ENCODE assay signal across 18 mouse cellular contexts in the genomic region with DNA sequence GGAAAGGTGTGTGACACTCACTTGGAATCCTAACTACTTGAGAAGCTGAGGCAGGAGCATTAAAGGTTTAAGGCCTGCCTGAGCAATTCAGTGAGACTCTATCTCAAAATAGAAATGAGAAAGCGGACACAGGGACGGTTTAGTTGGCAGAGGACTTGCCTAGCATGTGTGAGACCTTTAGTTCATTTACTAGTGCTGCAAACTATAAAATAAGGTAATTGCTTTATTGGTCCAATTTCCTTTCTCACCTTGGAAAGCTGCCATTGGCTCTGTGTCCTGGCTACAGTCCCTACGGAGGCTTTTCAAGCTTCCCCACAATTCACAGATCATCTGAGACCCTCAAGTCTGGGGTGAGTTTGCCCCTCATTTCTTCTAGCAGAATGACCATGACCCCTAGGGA.
DNase-seq lines count a peak whose midpoint lies in the region; ATAC-seq and TF ChIP-seq lines count a peak whose summit lies in the region.
"Had no signal": no experiment of that assay in that cellular context is flagged by ENCODE, and none has a peak within 500 bp of the region (broad histone marks: within the 10 kb centered on the region; RNA-seq: fewer than 3 reads in every experiment).

No protein-coding gene starts in this region.

- H3K27ac ChIP-seq in layer of hippocampus, adult 2 months, result 0 out of 2 replicates have a peak overlapping the region, but pooled peaks have one; percentile 28
- 0 out of 2 replicates have a peak overlapping the region, but pooled peaks have one; percentile 0 for H3K27ac ChIP-seq in midbrain, postnatal 0 days (ENCODE audit: low read depth, low read length)
- no peak overlapping the region for H3K27ac ChIP-seq in midbrain, embryonic 11.5 days (ENCODE audit: low read depth, low read length)
- H3K27ac ChIP-seq: embryonic facial prominence, embryonic 13.5 days; forebrain, embryonic 12.5 days; hindbrain, embryonic 15.5 days; limb, embryonic 13.5 days; neural tube, embryonic 13.5 days had no signal

- no peak overlapping the region for H3K4me2 ChIP-seq in midbrain, postnatal 0 days (ENCODE audit: low read depth, low read length, poor library complexity, severe bottlenecking)
- no peak overlapping the region for H3K4me2 ChIP-seq in midbrain, embryonic 11.5 days
- H3K4me2 ChIP-seq: embryonic facial prominence, embryonic 13.5 days; forebrain, embryonic 12.5 days; hindbrain, embryonic 15.5 days; limb, embryonic 13.5 days; neural tube, embryonic 13.5 days had no signal

- H3K4me3 ChIP-seq in layer of hippocampus, adult 2 months, result no peak overlapping the region
- H3K4me3 ChIP-seq in midbrain, postnatal 0 days (ENCODE audit: low read depth, low read length), result no peak overlapping the region
- no peak overlapping the region for H3K4me3 ChIP-seq in midbrain, embryonic 11.5 days (ENCODE audit: low read depth, low read length)
- H3K4me3 ChIP-seq: embryonic facial prominence, embryonic 13.5 days; forebrain, embryonic 12.5 days; hindbrain, embryonic 15.5 days; limb, embryonic 13.5 days; neural tube, embryonic 13.5 days had no signal

- no peaks in the 10 kb centered on the region for H3K9me3 ChIP-seq in midbrain, postnatal 0 days (ENCODE audit: low read length)
- H3K9me3 ChIP-seq in midbrain, embryonic 11.5 days (ENCODE audit: control insufficient read depth, low read length), result no peaks in the 10 kb centered on the region
- H3K9me3 ChIP-seq: forebrain, embryonic 12.5 days; hindbrain, embryonic 15.5 days; limb, embryonic 13.5 days had no signal

- TF ChIP-seq CTCF in layer of hippocampus, adult 2 months (conservative IDR thresholded peaks at IDR 0.05), result no peak
- TF ChIP-seq CTCF in midbrain, postnatal 0 days (IDR thresholded peaks at IDR 0.05), result no peak

- no peaks in the 10 kb centered on the region for H3K4me1 ChIP-seq in midbrain, postnatal 0 days (ENCODE audit: insufficient read depth, low read length)
- peaks cover 5% of the 10 kb centered on the region for H3K4me1 ChIP-seq in midbrain, embryonic 11.5 days (ENCODE audit: control insufficient read depth, insufficient read depth, low read length)
- H3K4me1 ChIP-seq: neural tube, embryonic 13.5 days had no signal

- no peaks in the 10 kb centered on the region for H3K36me3 ChIP-seq in midbrain, postnatal 0 days (ENCODE audit: insufficient read depth, low read length)
- no peaks in the 10 kb centered on the region for H3K36me3 ChIP-seq in midbrain, embryonic 11.5 days (ENCODE audit: control insufficient read depth, insufficient read depth, low read length)
- H3K36me3 ChIP-seq: embryonic facial prominence, embryonic 13.5 days; forebrain, embryonic 12.5 days; hindbrain, embryonic 15.5 days; limb, embryonic 13.5 days; neural tube, embryonic 13.5 days had no signal

- H3K27me3 ChIP-seq in midbrain, postnatal 0 days (ENCODE audit: insufficient read depth, low read length), result no peaks in the 10 kb centered on the region
- no peaks in the 10 kb centered on the region for H3K27me3 ChIP-seq in midbrain, embryonic 11.5 days (ENCODE audit: control insufficient read depth, insufficient read depth, low read length)
- H3K27me3 ChIP-seq: CH12.LX; embryonic facial prominence, embryonic 13.5 days; hindbrain, embryonic 15.5 days; limb, embryonic 13.5 days; neural tube, embryonic 13.5 days; Patski had no signal

- WGBS in midbrain, postnatal 0 days, result 74% methylated on average over 3 of the region's 3 CpGs
- WGBS in midbrain, embryonic 11.5 days, result 92% methylated on average over 3 of the region's 3 CpGs

- H3K9ac ChIP-seq in midbrain, postnatal 0 days (replicated peaks; ENCODE audit: low read length, poor library complexity, severe bottlenecking), result no peak overlapping the region
- H3K9ac ChIP-seq in midbrain, embryonic 11.5 days (ENCODE audit: low read length), result no peak overlapping the region
- H3K9ac ChIP-seq: embryonic facial prominence, embryonic 13.5 days; forebrain, embryonic 12.5 days; hindbrain, embryonic 15.5 days; limb, embryonic 13.5 days; neural tube, embryonic 13.5 days had no signal

- no peak for ATAC-seq in midbrain, postnatal 0 days (ENCODE audit: low FRiP score)
- no peak for ATAC-seq in midbrain, embryonic 11.5 days (ENCODE audit: low FRiP score)
- no peak for ATAC-seq in megakaryocyte, adult 5-6 weeks (ENCODE audit: poor library complexity, severe bottlenecking)
- ATAC-seq: Patski had no signal

- DNase-seq in cerebellum, postnatal 10 days, result peak; percentile 43 to 44
- no peak for DNase-seq in cerebellum, postnatal 25 days
- DNase-seq in layer of hippocampus, adult 2 months (ENCODE audit: low spot score in 2 of 2), result no peak
- DNase-seq in layer of hippocampus, adult 9-10 months (ENCODE audit: low spot score), result no peak
- DNase-seq in midbrain, postnatal 0 days (ENCODE audit: low spot score), result peak; percentile 9
- DNase-seq in midbrain, embryonic 11.5 days (ENCODE audit: low spot score, missing footprints), result no peak
- no peak for DNase-seq in frontal cortex, postnatal 25 days (ENCODE audit: low spot score in 2 of 2)
- DNase-seq: heart, postnatal 14 days; kidney, adult 9 months; kidney, postnatal 4 days had no signal

Comparison
In these comparisons a context has a peak if more than half of its experiments do, and no peak if none do; other contexts are left out.
1. DNase-seq: peak in cerebellum, postnatal 10 days (2 of 2) and midbrain, postnatal 0 days (single experiment); none in cerebellum, postnatal 25 days (0 of 2), layer of hippocampus, adult 2 months (0 of 2), layer of hippocampus, adult 9-10 months (single experiment), midbrain, embryonic 11.5 days (single experiment) and frontal cortex, postnatal 25 days (0 of 2).